Mouse (Mus musculus) megakaryocyte, embryonic 14.5 days (primary cell): ENCODE measurements around the gene Efl1.

Experiments
- FLI1 ChIP-seq: IDR thresholded peaks from 2 replicates; pipeline ENCODE4 v1.6.1; 2012; ENCODE audit warnings: low read length, inconsistent platforms, mixed read lengths
- GATA1 ChIP-seq: IDR thresholded peaks from 3 replicates; pipeline ENCODE4 v1.6.1; 2012; ENCODE audit warnings: mixed read lengths, low read length, inconsistent platforms, borderline replicate concordance

GRCm38 (mm10) chr7:82794542-82794941 lies 146.1 kb downstream of the Efl1 start:
- no peak for TF ChIP-seq GATA1
- TF ChIP-seq FLI1 = no peak
